Mouse (Mus musculus): ENCODE data around the gene Cul1. TPM values are rescaled to one million over a fixed set of nuclear protein-coding genes. Genes with fewer than 3 reads are reported as not detected.

Cul1 gene
- polyA plus RNA-seq, 1 experiment from 2014 or later = 137 TPM

GRCm38 (mm10) chr6:47527129-47527528, 73.9 kb downstream of the Cul1 start:
- Histone ChIP-seq H3K27me3 (ENCODE audit: control insufficient read depth, insufficient read depth, low read length) (no peaks in the 10 kb centered on the region), H3K4me3 (ENCODE audit: low read depth, low read length) (no peak overlapping the region), H3K4me1 (ENCODE audit: control insufficient read depth, insufficient read depth, low read length) (no peaks in the 10 kb centered on the region), H3K36me3 (ENCODE audit: control insufficient read depth, insufficient read depth, low read length) (peaks cover 58% of the 10 kb centered on the region), H3K4me2 (ENCODE audit: low read depth, low read length) (no peak overlapping the region), H3K9me3 (ENCODE audit: control insufficient read depth, low read length) (no peaks in the 10 kb centered on the region), H3K27ac (ENCODE audit: low read depth, low read length) (no peak overlapping the region), H3K9ac (replicated peaks; ENCODE audit: low read depth, low read length) (no peak overlapping the region)
- WGBS = 91% methylated on average over 2 of the region's 2 CpGs
- ATAC-seq (ENCODE audit: low read depth) = no peak

GRCm38 (mm10) chr6:47527655-47528054, 74.5 kb downstream of the Cul1 start:
- Histone ChIP-seq H3K4me2 (ENCODE audit: low read depth, low read length) (no peak overlapping the region), H3K27ac (ENCODE audit: low read depth, low read length) (no peak overlapping the region), H3K4me1 (ENCODE audit: control insufficient read depth, insufficient read depth, low read length) (no peaks in the 10 kb centered on the region), H3K4me3 (ENCODE audit: low read depth, low read length) (no peak overlapping the region), H3K9ac (replicated peaks; ENCODE audit: low read depth, low read length) (no peak overlapping the region), H3K36me3 (ENCODE audit: control insufficient read depth, insufficient read depth, low read length) (peaks cover 57% of the 10 kb centered on the region), H3K27me3 (ENCODE audit: control insufficient read depth, insufficient read depth, low read length) (no peaks in the 10 kb centered on the region), H3K9me3 (ENCODE audit: control insufficient read depth, low read length) (no peaks in the 10 kb centered on the region)
- 75% methylated on average over 1 of the region's 1 CpGs for WGBS
- no peak for ATAC-seq (ENCODE audit: low read depth)

- 83% methylated on average over 1 of the region's 1 CpGs for WGBS
- no peak overlapping the region for H3K4me3 ChIP-seq (ENCODE audit: low read depth, low read length)
- H3K4me2 ChIP-seq (ENCODE audit: low read depth, low read length) = no peak overlapping the region
- no peak overlapping the region for H3K9ac ChIP-seq (replicated peaks; ENCODE audit: low read depth, low read length)
- H3K27me3 ChIP-seq (ENCODE audit: control insufficient read depth, insufficient read depth, low read length) = no peaks in the 10 kb centered on the region
- peaks cover 41% of the 10 kb centered on the region for H3K36me3 ChIP-seq (ENCODE audit: control insufficient read depth, insufficient read depth, low read length)
- H3K4me1 ChIP-seq (ENCODE audit: control insufficient read depth, insufficient read depth, low read length) = no peaks in the 10 kb centered on the region
- no peak for ATAC-seq (ENCODE audit: low read depth)
- no peak overlapping the region for H3K27ac ChIP-seq (ENCODE audit: low read depth, low read length)
- no peaks in the 10 kb centered on the region for H3K9me3 ChIP-seq (ENCODE audit: control insufficient read depth, low read length)
Observed at GRCm38 (mm10) chr6:47532547-47532946, 79.3 kb downstream of the Cul1 start.

- no peak for ATAC-seq (ENCODE audit: low read depth)
- no peaks in the 10 kb centered on the region for H3K4me1 ChIP-seq (ENCODE audit: control insufficient read depth, insufficient read depth, low read length)
- H3K27me3 ChIP-seq (ENCODE audit: control insufficient read depth, insufficient read depth, low read length) = no peaks in the 10 kb centered on the region
- WGBS = 93% methylated on average over 5 of the region's 5 CpGs
- H3K9me3 ChIP-seq (ENCODE audit: control insufficient read depth, low read length) = no peaks in the 10 kb centered on the region
- no peak overlapping the region for H3K27ac ChIP-seq (ENCODE audit: low read depth, low read length)
- H3K36me3 ChIP-seq (ENCODE audit: control insufficient read depth, insufficient read depth, low read length) = peaks cover 39% of the 10 kb centered on the region
- no peak overlapping the region for H3K9ac ChIP-seq (replicated peaks; ENCODE audit: low read depth, low read length)
- H3K4me3 ChIP-seq (ENCODE audit: low read depth, low read length) = no peak overlapping the region
- H3K4me2 ChIP-seq (ENCODE audit: low read depth, low read length) = no peak overlapping the region
Observed at GRCm38 (mm10) chr6:47535333-47535732, 82.1 kb downstream of the Cul1 start.

- no peaks in the 10 kb centered on the region for H3K9me3 ChIP-seq (ENCODE audit: control insufficient read depth, low read length)
- no peak overlapping the region for H3K9ac ChIP-seq (replicated peaks; ENCODE audit: low read depth, low read length)
- H3K4me1 ChIP-seq (ENCODE audit: control insufficient read depth, insufficient read depth, low read length) = no peaks in the 10 kb centered on the region
- no peak for ATAC-seq (ENCODE audit: low read depth)
- H3K27me3 ChIP-seq (ENCODE audit: control insufficient read depth, insufficient read depth, low read length) = no peaks in the 10 kb centered on the region
- WGBS = 99% methylated on average over 4 of the region's 4 CpGs
- peaks cover 30% of the 10 kb centered on the region for H3K36me3 ChIP-seq (ENCODE audit: control insufficient read depth, insufficient read depth, low read length)
- H3K27ac ChIP-seq (ENCODE audit: low read depth, low read length) = no peak overlapping the region
- H3K4me2 ChIP-seq (ENCODE audit: low read depth, low read length) = no peak overlapping the region
- H3K4me3 ChIP-seq (ENCODE audit: low read depth, low read length) = no peak overlapping the region
Observed at GRCm38 (mm10) chr6:47552280-47552679, 99.1 kb downstream of the Cul1 start.

- H3K36me3 ChIP-seq (ENCODE audit: control insufficient read depth, insufficient read depth, low read length) = peaks cover 8% of the 10 kb centered on the region
- no peak overlapping the region for H3K4me3 ChIP-seq (ENCODE audit: low read depth, low read length)
- H3K27ac ChIP-seq (ENCODE audit: low read depth, low read length) = no peak overlapping the region
- H3K9me3 ChIP-seq (ENCODE audit: control insufficient read depth, low read length) = no peaks in the 10 kb centered on the region
- no peak for ATAC-seq (ENCODE audit: low read depth)
- no peaks in the 10 kb centered on the region for H3K27me3 ChIP-seq (ENCODE audit: control insufficient read depth, insufficient read depth, low read length)
- WGBS = 87% methylated on average over 2 of the region's 2 CpGs
- H3K9ac ChIP-seq (replicated peaks; ENCODE audit: low read depth, low read length) = no peak overlapping the region
- no peak overlapping the region for H3K4me2 ChIP-seq (ENCODE audit: low read depth, low read length)
- no peaks in the 10 kb centered on the region for H3K4me1 ChIP-seq (ENCODE audit: control insufficient read depth, insufficient read depth, low read length)
Observed at GRCm38 (mm10) chr6:47559287-47559686, 106.1 kb downstream of the Cul1 start.

- no peak overlapping the region for H3K4me2 ChIP-seq (ENCODE audit: low read depth, low read length)
- no peaks in the 10 kb centered on the region for H3K27me3 ChIP-seq (ENCODE audit: control insufficient read depth, insufficient read depth, low read length)
- H3K36me3 ChIP-seq (ENCODE audit: control insufficient read depth, insufficient read depth, low read length) = peaks cover 4% of the 10 kb centered on the region; the same call in 1 of the 2 replicates
- no peaks in the 10 kb centered on the region for H3K9me3 ChIP-seq (ENCODE audit: control insufficient read depth, low read length)
- ATAC-seq (ENCODE audit: low read depth) = no peak
- no peak overlapping the region for H3K27ac ChIP-seq (ENCODE audit: low read depth, low read length)
- no peak overlapping the region for H3K4me3 ChIP-seq (ENCODE audit: low read depth, low read length)
- no peak overlapping the region for H3K9ac ChIP-seq (replicated peaks; ENCODE audit: low read depth, low read length)
- no peaks in the 10 kb centered on the region for H3K4me1 ChIP-seq (ENCODE audit: control insufficient read depth, insufficient read depth, low read length)
Observed at GRCm38 (mm10) chr6:47560407-47560806, 107.2 kb downstream of the Cul1 start.

GRCm38 (mm10) chr6:47560846-47561245, 107.6 kb downstream of the Cul1 start:
- Histone ChIP-seq H3K4me2 (ENCODE audit: low read depth, low read length) (no peak overlapping the region), H3K4me3 (ENCODE audit: low read depth, low read length) (no peak overlapping the region), H3K27me3 (ENCODE audit: control insufficient read depth, insufficient read depth, low read length) (no peaks in the 10 kb centered on the region), H3K9ac (replicated peaks; ENCODE audit: low read depth, low read length) (no peak overlapping the region), H3K36me3 (ENCODE audit: control insufficient read depth, insufficient read depth, low read length) (peaks cover 4% of the 10 kb centered on the region; the same call in 1 of the 2 replicates), H3K4me1 (ENCODE audit: control insufficient read depth, insufficient read depth, low read length) (no peaks in the 10 kb centered on the region), H3K27ac (ENCODE audit: low read depth, low read length) (no peak overlapping the region), H3K9me3 (ENCODE audit: control insufficient read depth, low read length) (no peaks in the 10 kb centered on the region)
- 94% methylated on average over 2 of the region's 2 CpGs for WGBS
- ATAC-seq (ENCODE audit: low read depth) = no peak

GRCm38 (mm10) chr6:47561426-47561825, 108.2 kb downstream of the Cul1 start:
- ATAC-seq (ENCODE audit: low read depth) = no peak
- Histone ChIP-seq H3K36me3 (ENCODE audit: control insufficient read depth, insufficient read depth, low read length) (peaks cover 4% of the 10 kb centered on the region; the same call in 1 of the 2 replicates), H3K4me2 (ENCODE audit: low read depth, low read length) (no peak overlapping the region), H3K27ac (ENCODE audit: low read depth, low read length) (no peak overlapping the region), H3K9me3 (ENCODE audit: control insufficient read depth, low read length) (no peaks in the 10 kb centered on the region), H3K27me3 (ENCODE audit: control insufficient read depth, insufficient read depth, low read length) (no peaks in the 10 kb centered on the region), H3K4me3 (ENCODE audit: low read depth, low read length) (no peak overlapping the region), H3K9ac (replicated peaks; ENCODE audit: low read depth, low read length) (no peak overlapping the region), H3K4me1 (ENCODE audit: control insufficient read depth, insufficient read depth, low read length) (no peaks in the 10 kb centered on the region)
- 91% methylated on average over 5 of the region's 5 CpGs for WGBS

All from neural tube, embryonic 14.5 days (tissue).